Mouse (Mus musculus): Measurements from ENCODE around the gene Cmtm2a. TPM values are rescaled to one million over a fixed set of nuclear protein-coding genes. Genes with fewer than 3 reads are reported as not detected.
"Not testable (repeated sequence)": the region's sequence is repeated elsewhere in the genome, so short reads cannot be mapped to it uniquely, and the experiment has no call there.

Cmtm2a gene
- total and polyA plus RNA-seq, 2 experiments from 2014 or later: 1.2 TPM; not detected in 1

DNA sequence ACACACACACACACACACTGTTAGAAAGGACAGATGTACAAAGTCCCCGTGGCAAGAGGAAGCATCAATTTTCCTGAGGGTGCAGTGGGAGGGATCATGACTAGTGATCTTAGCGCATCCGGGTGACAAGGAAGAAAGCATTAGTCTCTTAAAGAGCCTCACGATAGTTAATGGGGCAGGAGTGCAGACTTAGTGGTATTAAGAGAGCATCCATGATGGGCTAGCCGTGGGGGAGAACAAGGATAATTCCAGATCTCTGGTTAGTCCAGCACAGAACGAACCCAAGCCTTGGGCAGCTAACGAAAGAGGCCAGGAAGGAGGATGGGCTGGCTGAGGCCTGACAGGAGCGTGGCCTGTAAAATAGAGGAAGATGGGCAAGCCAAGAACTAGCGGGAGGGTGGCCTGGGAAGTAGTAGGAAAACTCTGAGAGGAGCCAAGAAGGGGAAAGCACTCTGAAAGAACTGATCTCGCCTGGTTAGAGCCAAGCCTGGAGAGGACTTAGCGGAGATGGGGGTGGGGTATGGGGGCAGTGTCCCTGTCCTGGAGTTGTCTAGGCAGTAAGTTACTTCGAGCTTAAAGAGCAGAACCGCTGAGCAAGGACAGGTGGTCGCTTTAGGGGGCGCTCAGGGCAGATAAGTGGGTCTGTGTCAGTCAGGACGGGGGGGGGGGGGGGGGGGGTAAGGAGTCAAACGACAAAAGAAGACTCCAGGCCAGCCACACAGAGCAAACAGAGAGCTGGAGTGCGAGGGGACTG is 46.4 kb upstream of the Cmtm2a start, which contains the start of gene Cmtm3:
Cmtm3 (plus strand) TSS at position 182 of the 754 bp plus-strand sequence.
- Histone ChIP-seq H3K9me3 (ENCODE audit: low read length) (no peaks in the 10 kb centered on the region), H3K27ac (peak within 1 kb of the TSS; percentile 79; the same call in 1 of the 2 replicates), H3K27me3 (ENCODE audit: insufficient read depth, low read length) (no peaks in the 10 kb centered on the region), H3K36me3 (ENCODE audit: insufficient read depth, low read length) (no peaks in the 10 kb centered on the region), H3K4me2 (ENCODE audit: low read depth, low read length) (peak within 1 kb of the TSS; percentile 92), H3K4me1 (ENCODE audit: insufficient read depth, low read length) (no peaks in the 10 kb centered on the region), H3K4me3 (ENCODE audit: low read length) (peak within 1 kb of the TSS; percentile 60), H3K9ac (replicated peaks; ENCODE audit: low read length) (peak within 1 kb of the TSS; percentile 70)
- TF ChIP-seq CTCF (IDR thresholded peaks at IDR 0.05; ENCODE audit: low read depth): no peak
- DNase-seq (ENCODE audit: low spot score): peak; percentile 56
- WGBS: 14% methylated on average over 17 of the region's 18 CpGs
- ATAC-seq: peak; percentile 15; the same call in 1 of the 2 replicates

DNA sequence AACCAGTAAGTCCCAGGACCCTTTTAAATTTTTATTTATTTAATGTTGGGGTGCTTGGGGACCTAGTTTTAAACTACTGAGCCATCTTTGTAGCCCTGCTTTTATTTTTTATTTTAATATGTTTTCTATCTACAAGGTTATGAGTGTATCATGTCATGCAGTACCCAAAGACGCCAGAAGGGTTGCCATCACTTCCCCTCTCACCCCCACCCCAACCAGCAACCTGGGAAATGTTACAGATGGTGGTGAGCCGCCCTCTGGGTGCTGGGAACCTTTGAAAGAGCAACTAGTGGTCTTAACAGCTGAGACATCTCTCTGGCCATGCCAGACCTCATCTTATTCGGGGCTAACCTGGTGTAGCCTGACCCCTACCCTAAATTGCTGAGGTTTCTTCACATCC is 44.9 kb upstream of the Cmtm2a start:
- ATAC-seq: no peak
- Histone ChIP-seq H3K27me3 (ENCODE audit: insufficient read depth, low read length) (no peaks in the 10 kb centered on the region), H3K27ac (no peak overlapping the region), H3K36me3 (ENCODE audit: insufficient read depth, low read length) (no peaks in the 10 kb centered on the region), H3K4me2 (ENCODE audit: low read depth, low read length) (no peak overlapping the region), H3K4me3 (ENCODE audit: low read length) (no peak overlapping the region), H3K4me1 (ENCODE audit: insufficient read depth, low read length) (no peaks in the 10 kb centered on the region), H3K9ac (replicated peaks; ENCODE audit: low read length) (no peak overlapping the region), H3K9me3 (ENCODE audit: low read length) (no peaks in the 10 kb centered on the region)
- WGBS: 58% methylated on average over 3 of the region's 3 CpGs
- no peak for DNase-seq (ENCODE audit: low spot score)
- TF ChIP-seq CTCF (IDR thresholded peaks at IDR 0.05; ENCODE audit: low read depth): peak; percentile 37

DNA sequence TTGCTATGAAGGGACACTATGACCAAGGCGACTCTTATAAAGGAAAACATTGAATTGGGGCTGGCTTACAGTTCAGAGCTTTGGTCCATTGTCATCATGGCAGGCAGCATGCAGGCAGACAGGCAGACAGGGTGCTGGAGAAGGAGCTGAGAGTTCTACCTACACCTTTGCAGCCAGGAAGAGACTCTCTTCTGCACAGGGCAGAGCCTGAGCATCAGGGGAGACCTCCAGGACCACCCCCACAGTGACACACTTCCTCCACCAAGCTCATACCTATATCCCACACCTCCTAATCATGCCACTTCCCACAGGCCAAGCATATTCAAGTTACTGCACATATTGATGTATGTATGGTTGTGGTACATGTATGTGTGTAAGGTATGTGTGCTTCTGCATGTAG is 43.8 kb upstream of the Cmtm2a start:
- Histone ChIP-seq H3K9ac (replicated peaks; ENCODE audit: low read length) (no peak overlapping the region), H3K4me1 (ENCODE audit: insufficient read depth, low read length) (no peaks in the 10 kb centered on the region), H3K4me2 (ENCODE audit: low read depth, low read length) (no peak overlapping the region), H3K36me3 (ENCODE audit: insufficient read depth, low read length) (no peaks in the 10 kb centered on the region), H3K4me3 (ENCODE audit: low read length) (no peak overlapping the region), H3K27ac (no peak overlapping the region), H3K9me3 (ENCODE audit: low read length) (no peaks in the 10 kb centered on the region), H3K27me3 (ENCODE audit: insufficient read depth, low read length) (no peaks in the 10 kb centered on the region)
- 88% methylated on average over 1 of the region's 1 CpGs for WGBS
- DNase-seq (ENCODE audit: low spot score) (no peak), ATAC-seq (no peak)
- TF ChIP-seq CTCF (IDR thresholded peaks at IDR 0.05; ENCODE audit: low read depth): no peak

DNA sequence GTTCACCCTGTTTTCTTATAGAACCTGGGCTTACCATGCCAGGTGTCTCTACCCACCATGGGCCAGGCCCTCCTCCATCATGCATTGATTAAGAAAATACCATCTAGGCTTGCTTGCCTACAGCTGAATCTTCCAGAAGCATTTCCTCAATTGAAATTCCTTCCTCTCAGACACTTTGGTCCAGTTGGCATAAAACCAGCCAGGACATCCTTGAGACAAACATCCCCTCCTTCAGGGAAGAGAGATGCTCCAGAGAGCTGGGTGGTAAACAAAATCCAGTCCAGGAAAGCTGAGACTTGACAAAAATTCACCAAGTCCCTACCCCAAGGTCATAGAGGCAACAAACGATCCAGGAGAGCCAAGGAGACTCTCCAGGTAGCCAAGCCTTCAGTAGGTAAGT is 41.2 kb upstream of the Cmtm2a start:
- no peak overlapping the region for H3K27ac ChIP-seq
- no peak overlapping the region for H3K9ac ChIP-seq (replicated peaks; ENCODE audit: low read length)
- TF ChIP-seq CTCF (IDR thresholded peaks at IDR 0.05; ENCODE audit: low read depth): no peak
- H3K27me3 ChIP-seq (ENCODE audit: insufficient read depth, low read length): no peaks in the 10 kb centered on the region
- H3K4me3 ChIP-seq (ENCODE audit: low read length): no peak overlapping the region
- no peak overlapping the region for H3K4me2 ChIP-seq (ENCODE audit: low read depth, low read length)
- ATAC-seq (no peak), DNase-seq (ENCODE audit: low spot score) (no peak)
- H3K36me3 ChIP-seq (ENCODE audit: insufficient read depth, low read length): no peaks in the 10 kb centered on the region
- 86% methylated on average over 1 of the region's 1 CpGs for WGBS
- no peaks in the 10 kb centered on the region for H3K9me3 ChIP-seq (ENCODE audit: low read length)
- H3K4me1 ChIP-seq (ENCODE audit: insufficient read depth, low read length): no peaks in the 10 kb centered on the region

DNA sequence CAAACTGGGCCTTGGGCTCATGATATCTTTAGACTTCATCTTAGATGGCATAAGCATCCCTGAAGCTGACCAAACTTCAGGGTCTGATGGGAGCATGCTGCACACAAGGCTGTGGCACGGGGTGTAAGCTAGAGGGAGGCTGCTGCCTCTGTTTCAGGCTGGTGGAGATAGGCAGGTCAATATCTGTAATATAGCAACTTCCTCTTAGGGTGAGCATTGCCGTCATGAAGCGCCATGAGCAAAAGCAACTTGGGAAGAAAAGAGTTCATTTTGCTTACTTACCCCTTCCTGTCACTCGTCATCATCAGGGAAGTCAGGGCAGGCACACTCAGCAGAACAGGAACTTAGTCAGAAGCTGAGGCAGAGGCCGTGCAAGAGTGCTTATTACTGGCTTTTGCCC is 40.8 kb upstream of the Cmtm2a start:
- WGBS: 78% methylated on average over 5 of the region's 5 CpGs
- H3K9me3 ChIP-seq (ENCODE audit: low read length): no peaks in the 10 kb centered on the region
- no peak for DNase-seq (ENCODE audit: low spot score)
- no peak for TF ChIP-seq CTCF (IDR thresholded peaks at IDR 0.05; ENCODE audit: low read depth)
- no peak overlapping the region for H3K4me3 ChIP-seq (ENCODE audit: low read length)
- H3K9ac ChIP-seq (replicated peaks; ENCODE audit: low read length): no peak overlapping the region
- no peaks in the 10 kb centered on the region for H3K4me1 ChIP-seq (ENCODE audit: insufficient read depth, low read length)
- no peak for ATAC-seq
- H3K27me3 ChIP-seq (ENCODE audit: insufficient read depth, low read length): no peaks in the 10 kb centered on the region
- H3K4me2 ChIP-seq (ENCODE audit: low read depth, low read length): no peak overlapping the region
- H3K36me3 ChIP-seq (ENCODE audit: insufficient read depth, low read length): no peaks in the 10 kb centered on the region
- no peak overlapping the region for H3K27ac ChIP-seq

DNA sequence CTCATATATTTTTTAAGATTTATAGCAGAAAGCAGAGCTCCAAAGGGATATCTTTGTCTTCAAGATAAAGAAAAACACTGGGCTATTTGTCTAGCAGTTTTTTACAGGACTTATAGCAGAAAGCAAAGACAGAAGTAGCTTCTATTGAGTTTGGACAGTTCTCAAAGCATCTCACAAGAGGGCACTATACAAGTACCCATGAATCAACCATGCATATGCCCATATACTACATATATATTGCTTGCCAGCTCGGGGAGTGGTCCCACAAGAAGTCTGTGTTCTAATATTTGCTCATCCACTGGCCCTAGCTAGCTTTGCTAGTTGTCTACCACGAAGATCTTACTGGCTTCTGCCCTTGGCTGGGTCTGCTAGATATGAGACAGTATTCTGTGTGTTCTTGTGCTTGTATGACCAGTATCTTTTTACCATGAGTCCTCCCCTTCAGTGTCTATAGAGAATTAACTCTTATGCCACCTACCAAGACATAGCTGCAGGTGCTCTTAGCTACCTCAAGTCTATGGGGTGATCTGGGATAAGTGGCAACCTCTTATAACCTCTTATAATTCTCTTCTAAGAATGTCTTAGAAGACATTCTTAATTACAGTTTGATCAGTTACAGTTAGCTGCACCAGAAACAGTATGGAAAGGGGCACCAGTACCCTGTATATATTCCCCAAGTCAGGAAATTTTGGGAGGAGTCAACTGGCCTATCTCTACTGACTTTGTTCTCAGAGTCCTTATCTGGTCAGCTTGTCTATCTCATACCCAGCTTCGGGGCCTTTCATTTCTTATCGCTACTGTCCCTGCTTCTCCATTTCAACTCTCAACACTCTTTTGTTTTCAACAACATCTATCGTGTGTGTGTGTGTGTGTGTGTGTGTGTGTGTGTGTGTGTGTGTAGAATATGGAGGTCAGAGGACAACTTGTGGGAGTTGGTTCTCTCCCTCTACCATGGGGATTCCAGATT is 40.0 kb upstream of the Cmtm2a start:
- TF ChIP-seq CTCF (IDR thresholded peaks at IDR 0.05; ENCODE audit: low read depth): no peak
- ATAC-seq: no peak
- no peaks in the 10 kb centered on the region for H3K27me3 ChIP-seq (ENCODE audit: insufficient read depth, low read length)
- 78% methylated on average over 5 of the region's 5 CpGs for WGBS
- H3K9ac ChIP-seq (replicated peaks; ENCODE audit: low read length): no peak overlapping the region
- no peak overlapping the region for H3K27ac ChIP-seq
- H3K9me3 ChIP-seq (ENCODE audit: low read length): no peaks in the 10 kb centered on the region
- H3K4me3 ChIP-seq (ENCODE audit: low read length): no peak overlapping the region
- no peak overlapping the region for H3K4me2 ChIP-seq (ENCODE audit: low read depth, low read length)
- H3K36me3 ChIP-seq (ENCODE audit: insufficient read depth, low read length): no peaks in the 10 kb centered on the region
- H3K4me1 ChIP-seq (ENCODE audit: insufficient read depth, low read length): no peaks in the 10 kb centered on the region
- DNase-seq (ENCODE audit: low spot score): no peak

DNA sequence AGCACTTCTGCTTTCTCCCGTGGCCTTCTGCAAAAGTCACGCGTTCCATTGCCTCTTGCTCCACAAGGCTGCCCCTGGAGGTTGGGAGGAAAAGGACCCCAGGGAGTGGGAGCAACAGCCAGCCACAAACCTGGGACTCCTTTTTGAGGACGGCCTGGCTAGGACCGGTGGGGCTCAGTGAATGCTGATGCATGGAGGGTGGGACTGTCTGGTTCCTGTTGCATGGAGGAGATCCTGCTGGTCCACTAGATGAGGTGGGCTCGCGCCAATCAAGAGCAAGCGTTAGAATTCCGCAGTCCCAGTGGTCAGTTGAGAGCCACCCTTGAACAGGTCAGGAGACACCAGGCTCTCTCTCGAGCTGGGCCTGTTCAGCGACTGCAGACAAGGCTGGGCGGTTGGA is 28.9 kb upstream of the Cmtm2a start, which contains the start of gene Cmtm2b:
Cmtm2b (plus strand) TSS at position 301 of the 400 bp plus-strand sequence.
- H3K4me3 ChIP-seq (ENCODE audit: low read length); DNase-seq (ENCODE audit: low spot score); ATAC-seq; H3K9me3 ChIP-seq (ENCODE audit: low read length); H3K36me3 ChIP-seq (ENCODE audit: insufficient read depth, low read length); H3K27me3 ChIP-seq (ENCODE audit: insufficient read depth, low read length); H3K4me2 ChIP-seq (ENCODE audit: low read depth, low read length); H3K9ac ChIP-seq (replicated peaks; ENCODE audit: low read length); H3K4me1 ChIP-seq (ENCODE audit: insufficient read depth, low read length); H3K27ac ChIP-seq: not testable (repeated sequence)
- 94% methylated on average over 12 of the region's 12 CpGs for WGBS

DNA sequence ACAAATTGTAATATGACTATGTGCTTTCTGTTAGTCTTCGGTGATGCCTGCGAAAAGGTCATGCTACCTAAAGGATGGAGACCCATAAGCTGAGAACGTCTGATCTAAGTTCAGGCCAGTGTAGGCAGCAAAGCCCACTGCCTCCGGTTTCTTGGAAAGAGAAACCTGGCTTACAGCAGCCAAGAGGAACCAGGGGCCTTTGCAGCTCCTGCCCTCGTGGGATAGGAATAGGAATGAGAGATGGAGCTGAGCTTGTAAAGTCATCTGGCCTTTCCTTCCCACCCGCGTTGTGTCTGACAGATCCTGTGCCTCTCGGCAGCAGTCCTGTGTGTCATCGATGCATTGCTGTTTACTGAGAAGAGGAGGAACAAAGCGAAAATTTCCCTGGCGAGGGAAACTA is 28.3 kb upstream of the Cmtm2a start, which contains the start of gene Gm11020:
Gm11020 (plus strand) TSS at position 301 of the 400 bp plus-strand sequence.
- H3K4me2 ChIP-seq (ENCODE audit: low read depth, low read length); H3K27ac ChIP-seq; H3K27me3 ChIP-seq (ENCODE audit: insufficient read depth, low read length); DNase-seq (ENCODE audit: low spot score); H3K9ac ChIP-seq (replicated peaks; ENCODE audit: low read length); H3K4me3 ChIP-seq (ENCODE audit: low read length); H3K9me3 ChIP-seq (ENCODE audit: low read length); H3K4me1 ChIP-seq (ENCODE audit: insufficient read depth, low read length); ATAC-seq; H3K36me3 ChIP-seq (ENCODE audit: insufficient read depth, low read length): not testable (repeated sequence)
- WGBS: 86% methylated on average over 9 of the region's 11 CpGs
